Mouse (Mus musculus): ENCODE results near the gene Tmprss11g.

The Tmprss11g gene

GRCm38 (mm10) chr5:86518500-86518899, at the start of gene Tmprss11g:
TSS of gene Tmprss11g (minus strand) at chr5:86518600.
- no peak for DNase-seq (ENCODE audit: low spot score)

DNA sequence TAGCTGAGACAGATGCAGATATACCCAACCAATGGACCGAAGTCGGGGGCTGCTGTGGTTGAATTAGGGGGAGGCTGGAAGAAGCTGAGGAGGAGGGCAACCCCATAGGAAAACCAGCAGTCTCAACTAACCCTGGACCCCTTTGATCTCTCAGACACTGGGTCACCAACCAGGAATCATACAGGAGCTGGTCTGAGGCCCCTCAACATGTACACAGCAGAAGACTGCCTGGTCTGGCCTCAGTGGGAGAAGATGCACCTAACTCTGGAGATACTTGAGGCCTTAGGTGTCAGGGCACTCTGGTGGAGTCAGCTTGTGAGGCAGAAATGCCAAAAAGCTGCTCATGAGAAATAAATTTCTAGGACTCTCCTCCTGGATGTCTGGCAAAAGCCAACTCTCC, 28.3 kb upstream of the Tmprss11g start:
- DNase-seq (ENCODE audit: low spot score), result no peak

DNA sequence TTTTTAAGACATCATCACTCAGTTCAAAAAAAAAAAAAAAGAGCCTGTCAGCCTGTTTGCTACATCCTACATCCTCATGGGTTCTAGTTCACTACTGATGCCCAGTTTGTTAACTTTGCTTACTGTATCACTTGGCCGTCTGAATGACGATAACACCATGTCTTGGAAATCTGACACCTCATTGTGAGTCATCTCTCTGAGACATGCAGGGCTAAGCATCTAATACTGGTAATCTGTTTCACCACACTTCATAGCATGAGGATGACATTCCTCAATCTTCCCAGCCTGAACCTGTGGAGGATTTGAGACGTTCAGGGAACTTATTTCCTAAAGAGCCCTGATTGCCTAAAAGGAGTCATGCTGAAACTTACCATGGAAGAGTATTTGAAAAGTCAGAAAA, 22.2 kb upstream of the Tmprss11g start:
- DNase-seq (ENCODE audit: low spot score), result no peak

- no peak for DNase-seq (ENCODE audit: low spot score)
Observed at GRCm38 (mm10) chr5:86528725-86529124, 10.3 kb upstream of the Tmprss11g start.

GRCm38 (mm10) chr5:86511538-86511937, 6.9 kb downstream of the Tmprss11g start:
- DNase-seq (ENCODE audit: low spot score), result no peak

DNA sequence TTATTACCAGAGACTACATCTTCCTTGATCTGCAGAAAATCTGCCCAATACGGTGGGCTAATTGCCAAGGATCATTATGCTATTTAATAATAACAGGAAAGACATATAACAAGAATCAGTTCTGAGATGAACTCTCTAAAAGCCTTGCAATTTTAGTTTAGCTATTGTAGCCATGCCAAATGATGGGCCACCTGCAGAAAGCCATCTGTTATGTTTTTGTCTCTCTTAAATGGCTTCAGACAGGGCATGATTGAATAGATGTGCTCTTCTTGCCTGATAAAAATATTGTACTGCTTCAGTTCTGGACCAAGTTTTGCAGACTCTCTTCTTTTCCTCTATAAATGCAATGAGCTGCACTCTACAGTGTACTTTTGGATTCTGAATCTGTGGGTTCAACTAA, 24.9 kb downstream of the Tmprss11g start:
- no peak for DNase-seq (ENCODE audit: low spot score)

DNA sequence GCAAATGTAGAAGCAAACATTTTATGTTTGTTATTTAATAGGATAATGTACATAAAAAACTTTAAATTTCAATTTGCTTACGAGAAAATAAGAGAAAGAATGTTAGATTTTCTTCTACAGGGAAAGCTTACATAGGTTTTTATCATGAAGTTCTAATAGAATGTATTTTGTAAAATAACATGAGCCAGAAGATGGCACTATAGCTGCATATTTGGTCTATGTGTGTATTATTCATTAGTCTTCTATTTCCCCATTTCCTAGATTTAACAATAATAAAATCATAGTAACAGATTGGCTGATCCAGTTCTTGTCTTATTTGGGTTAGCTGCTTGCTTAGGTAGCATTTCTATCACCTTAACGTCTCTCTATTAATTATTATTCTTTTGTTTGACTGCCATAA, 35.8 kb downstream of the Tmprss11g start:
- no peak for DNase-seq (ENCODE audit: low spot score)

GRCm38 (mm10) chr5:86482031-86482430, 36.4 kb downstream of the Tmprss11g start:
- no peak for DNase-seq (ENCODE audit: low spot score)

GRCm38 (mm10) chr5:86473859-86474258, 44.5 kb downstream of the Tmprss11g start:
- no peak for DNase-seq (ENCODE audit: low spot score)

DNA sequence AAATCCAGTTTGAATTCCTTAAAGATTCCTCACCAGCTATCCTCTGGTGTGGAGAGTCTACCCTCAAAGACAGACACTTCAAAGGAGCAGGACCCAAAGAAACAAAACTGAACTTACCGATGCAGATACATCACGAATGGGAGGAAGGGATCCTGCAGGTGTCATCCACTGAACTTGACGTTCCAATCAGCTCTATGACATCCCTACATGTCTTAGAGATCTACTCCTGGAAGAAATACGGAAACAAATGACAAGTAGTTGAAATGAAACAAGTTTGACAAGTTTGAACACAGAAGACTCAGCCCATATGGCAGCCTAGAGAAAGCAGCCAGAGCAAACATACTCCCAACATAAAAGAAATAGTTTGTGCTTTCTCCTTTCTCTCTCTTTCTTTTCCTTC, 49.5 kb downstream of the Tmprss11g start, which contains the start of gene Tmprss11a:
TSS of gene Tmprss11a (minus strand) at position 101 of the 400 bp plus-strand sequence.
- no peak for DNase-seq (ENCODE audit: low spot score)

- DNase-seq (ENCODE audit: low spot score), result no peak
Observed at GRCm38 (mm10) chr5:86439306-86439705, 79.1 kb downstream of the Tmprss11g start.

- DNase-seq (ENCODE audit: low spot score), result no peak
Observed at GRCm38 (mm10) chr5:86438548-86438947, 79.9 kb downstream of the Tmprss11g start.
